In genomic region chr7:118763939-118764338, GRCm38 (mm10) we compare ENCODE assay signal across 19 mouse cellular contexts.
"Had no signal": no experiment of that assay in that cellular context is flagged by ENCODE, and none has a peak within 500 bp of the region (broad histone marks: within the 10 kb centered on the region; RNA-seq: fewer than 3 reads in every experiment).

No protein-coding gene starts in this region.

- H3K27ac ChIP-seq: intestine, embryonic 15.5 days; left cerebral cortex, adult 2 months; liver, embryonic 14.5 days; macrophage; midbrain, embryonic 12.5 days; midbrain, embryonic 15.5 days; neural tube, embryonic 12.5 days; neural tube, embryonic 15.5 days; stomach, embryonic 15.5 days had no signal

- DNase-seq: layer of hippocampus, postnatal 36 days; liver, postnatal 0 days; lung, embryonic 14.5 days; right cerebral cortex, adult 18-20 months; right cerebral cortex, postnatal 25 days; spleen, adult 18-20 months; thymus, adult 18-20 months; thymus, postnatal 36 days had no signal

- H3K9ac ChIP-seq: intestine, embryonic 15.5 days; liver, embryonic 14.5 days; liver, postnatal 0 days; lung, embryonic 14.5 days; midbrain, embryonic 12.5 days; midbrain, embryonic 15.5 days; neural tube, embryonic 12.5 days; neural tube, embryonic 15.5 days; stomach, embryonic 15.5 days had no signal

- ATAC-seq: intestine, embryonic 15.5 days; liver, postnatal 0 days; lung, postnatal 0 days; midbrain, embryonic 15.5 days had no signal

- H3K4me3 ChIP-seq: intestine, embryonic 15.5 days; left cerebral cortex, adult 2 months; midbrain, embryonic 12.5 days; midbrain, embryonic 15.5 days; neural tube, embryonic 12.5 days; neural tube, embryonic 15.5 days; stomach, embryonic 15.5 days had no signal

- H3K4me2 ChIP-seq: intestine, embryonic 15.5 days; liver, embryonic 11.5 days; lung, embryonic 14.5 days; midbrain, embryonic 12.5 days; midbrain, embryonic 15.5 days; neural tube, embryonic 12.5 days; neural tube, embryonic 15.5 days; stomach, embryonic 15.5 days had no signal

- H3K9me3 ChIP-seq: intestine, embryonic 15.5 days; midbrain, embryonic 12.5 days; midbrain, embryonic 15.5 days; neural tube, embryonic 12.5 days; neural tube, embryonic 15.5 days; stomach, embryonic 15.5 days had no signal

- H3K4me1 ChIP-seq: midbrain, embryonic 15.5 days; neural tube, embryonic 12.5 days; stomach, embryonic 15.5 days had no signal

- H3K27me3 ChIP-seq: intestine, embryonic 15.5 days; midbrain, embryonic 12.5 days; midbrain, embryonic 15.5 days; neural tube, embryonic 12.5 days; neural tube, embryonic 15.5 days; stomach, embryonic 15.5 days had no signal
